Mouse (Mus musculus): ENCODE results near the gene Patj. TPM values are rescaled to one million over a fixed set of nuclear protein-coding genes. Genes with fewer than 3 reads are reported as not detected.

The Patj gene
- polyA plus RNA-seq, 1 experiment from 2014 or later = 17.6 TPM

DNA sequence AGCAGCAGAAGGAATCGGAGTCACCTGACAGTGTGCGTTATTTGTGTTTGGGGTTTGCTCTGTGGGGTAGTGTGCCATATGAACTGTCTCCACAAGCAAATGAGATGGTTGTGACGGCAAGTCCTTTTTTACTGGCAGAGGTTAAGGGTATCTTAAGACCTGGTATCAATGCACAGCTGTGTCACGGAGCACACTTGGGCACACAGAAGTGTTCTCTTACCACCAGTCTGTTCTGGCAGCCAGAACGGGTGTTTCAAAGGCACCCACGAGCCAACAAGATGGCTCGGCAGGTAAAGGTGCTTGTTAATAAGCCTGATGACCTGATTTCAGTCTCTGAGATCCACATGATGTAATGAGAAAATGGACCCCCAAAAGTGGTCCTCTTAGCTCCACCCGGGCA, 243.1 kb downstream of the Patj start:
- no peak for DNase-seq (ENCODE audit: low spot score)

DNA sequence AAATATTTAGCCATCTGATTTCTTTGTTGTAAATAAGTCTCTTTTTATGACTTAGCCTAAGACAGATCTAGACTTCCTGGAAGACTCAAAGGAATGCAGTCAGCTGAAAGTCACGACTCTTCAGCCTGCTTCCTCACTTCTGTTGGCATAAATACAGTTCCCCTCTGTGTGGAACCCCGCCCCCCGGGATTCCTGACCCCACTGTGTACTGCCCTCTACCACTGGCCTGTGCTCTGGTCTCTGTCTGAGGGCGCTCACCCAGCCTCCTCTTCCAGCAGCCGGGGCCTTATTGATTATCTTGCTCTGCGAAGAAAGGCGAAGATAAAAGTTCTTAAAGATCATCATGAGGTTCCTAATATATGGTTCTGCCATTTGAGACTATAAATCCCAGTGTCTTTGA, 258.1 kb downstream of the Patj start:
- no peak for DNase-seq (ENCODE audit: low spot score)

DNA sequence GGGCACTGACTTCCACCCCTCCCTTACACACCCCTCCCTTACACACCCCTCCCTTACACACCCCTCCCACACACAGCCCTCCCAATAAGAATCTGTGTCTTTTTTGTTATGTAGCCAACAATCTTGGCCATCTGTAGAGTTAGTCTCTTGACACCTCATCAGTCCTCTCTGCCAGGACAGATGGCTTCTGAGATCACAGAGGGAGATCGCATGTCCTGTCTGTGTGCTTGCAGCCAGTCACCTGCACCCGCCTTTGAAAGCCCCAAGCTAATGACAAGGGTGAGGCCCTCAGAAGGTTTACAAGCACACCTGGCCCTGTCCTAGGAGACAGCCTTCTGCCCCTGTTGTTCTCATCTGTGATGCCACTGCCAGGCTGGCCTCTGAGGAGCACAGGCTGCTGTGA, 258.8 kb downstream of the Patj start:
- no peak for DNase-seq (ENCODE audit: low spot score)

DNA sequence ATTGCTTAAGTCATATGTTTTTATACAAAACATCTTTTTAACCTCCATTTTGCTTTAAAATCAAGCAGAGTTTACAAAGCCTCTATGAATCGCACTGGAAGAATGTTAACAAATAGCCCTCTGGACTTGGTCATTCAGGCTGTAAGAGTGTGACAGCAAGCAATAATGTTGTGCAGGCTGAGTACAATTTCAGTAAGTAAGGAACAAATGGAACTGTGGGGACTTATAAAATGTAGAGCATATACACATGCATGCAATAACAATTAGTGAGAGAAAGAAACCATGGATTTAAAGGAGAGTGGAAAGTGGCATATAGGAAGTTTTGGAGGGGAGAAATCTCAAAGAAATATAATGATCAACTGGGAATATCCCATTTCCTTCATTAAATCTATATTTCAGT, 261.2 kb downstream of the Patj start:
- DNase-seq (ENCODE audit: low spot score) = no peak

DNA sequence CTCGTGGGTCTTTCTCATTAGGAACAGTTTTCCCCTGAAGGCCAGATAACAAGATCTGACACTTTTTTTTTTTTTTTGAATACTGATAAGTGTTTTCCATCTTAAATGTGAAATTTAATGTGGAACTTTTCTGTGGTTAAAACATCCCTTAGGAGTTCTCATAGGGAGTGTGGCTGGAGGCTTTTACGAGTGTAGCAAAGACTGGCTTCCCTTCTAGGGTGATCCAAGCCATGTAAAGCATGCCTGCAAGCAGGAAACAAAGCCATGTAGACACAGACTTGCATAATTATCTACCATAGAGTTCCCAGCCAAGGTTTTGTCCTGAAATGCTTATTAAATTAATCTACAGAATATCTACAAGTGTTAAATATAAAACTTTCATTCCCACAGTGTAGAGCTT, 263.4 kb downstream of the Patj start:
- no peak for DNase-seq (ENCODE audit: low spot score)

DNA sequence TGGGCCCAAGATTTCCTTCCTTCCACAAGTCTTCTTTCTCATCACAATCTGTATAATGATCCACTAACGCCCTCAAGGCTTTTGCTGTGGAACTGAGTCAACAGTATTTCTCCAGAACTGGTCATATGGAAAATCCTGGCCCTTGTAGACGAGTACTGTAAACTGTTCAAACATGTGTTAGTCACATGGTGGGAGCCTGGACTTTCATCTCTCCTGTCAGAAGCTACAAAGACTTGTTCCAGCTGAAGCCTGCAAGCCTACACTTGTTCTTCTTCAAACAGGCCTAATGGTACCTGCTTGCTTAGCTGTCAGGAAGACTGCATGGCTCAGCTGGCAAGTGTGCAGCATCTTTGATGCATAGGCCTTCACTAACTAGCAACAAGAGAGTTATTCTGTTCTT, 264.9 kb downstream of the Patj start:
- DNase-seq (ENCODE audit: low spot score) = no peak

DNA sequence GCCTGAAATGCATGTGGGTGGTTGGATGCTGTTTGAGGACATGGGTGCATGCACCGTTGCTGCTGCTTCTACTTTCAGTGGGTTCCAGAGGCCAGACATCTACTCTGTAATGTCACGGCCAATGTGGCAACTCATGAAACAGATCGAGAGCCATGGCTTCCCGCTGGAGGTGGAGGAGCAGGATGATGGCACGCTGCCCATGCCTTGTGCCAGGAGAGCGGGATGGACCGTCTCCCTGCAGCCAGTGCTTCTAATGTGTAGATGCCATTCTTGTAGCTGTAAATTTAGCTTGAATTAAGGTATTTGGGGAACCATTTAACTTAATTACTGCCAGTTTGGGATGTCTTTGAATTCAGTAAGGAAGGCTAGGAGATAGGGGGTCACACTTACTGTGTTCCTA, 270.3 kb downstream of the Patj start:
- DNase-seq (ENCODE audit: low spot score) = no peak

DNA sequence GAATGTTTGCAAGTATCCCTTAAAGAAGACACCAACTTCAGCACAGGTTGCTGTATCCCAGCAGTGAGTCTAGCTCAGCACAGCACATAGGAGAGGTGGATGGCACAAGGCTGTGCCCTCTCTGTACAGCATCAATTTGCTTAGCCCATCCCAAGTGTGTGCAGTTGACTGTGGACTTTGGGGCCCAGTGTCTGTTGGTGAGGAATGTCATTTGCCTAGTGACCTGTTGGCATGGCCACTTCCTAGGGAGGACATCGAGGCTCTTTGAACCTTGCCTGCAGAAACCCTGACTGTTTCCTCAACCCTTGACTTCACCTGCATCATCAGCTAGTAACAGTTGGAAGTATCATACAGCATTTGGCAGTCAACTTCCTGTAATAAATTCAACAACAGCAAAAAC, 270.9 kb downstream of the Patj start:
- no peak for DNase-seq (ENCODE audit: low spot score)

DNA sequence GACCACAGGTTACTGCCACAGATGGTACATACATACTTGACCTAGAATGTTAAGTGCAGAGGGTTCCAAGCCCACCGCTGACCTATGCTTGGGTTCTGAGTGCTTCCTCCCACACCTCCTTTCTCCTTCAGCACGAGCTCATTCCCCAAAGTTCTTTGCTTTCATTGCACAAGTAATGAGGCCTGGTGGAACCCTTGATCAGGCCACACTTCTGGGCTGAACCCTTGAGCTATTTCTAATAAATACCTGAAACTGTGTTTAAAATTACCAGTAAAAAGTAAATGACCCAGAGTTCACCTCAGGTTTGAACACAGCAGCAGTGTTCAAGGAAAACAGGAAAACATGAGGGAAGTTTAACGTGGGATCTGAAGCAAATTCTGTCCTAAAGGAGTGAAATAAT, 271.4 kb downstream of the Patj start:
- DNase-seq (ENCODE audit: low spot score) = no peak

DNA sequence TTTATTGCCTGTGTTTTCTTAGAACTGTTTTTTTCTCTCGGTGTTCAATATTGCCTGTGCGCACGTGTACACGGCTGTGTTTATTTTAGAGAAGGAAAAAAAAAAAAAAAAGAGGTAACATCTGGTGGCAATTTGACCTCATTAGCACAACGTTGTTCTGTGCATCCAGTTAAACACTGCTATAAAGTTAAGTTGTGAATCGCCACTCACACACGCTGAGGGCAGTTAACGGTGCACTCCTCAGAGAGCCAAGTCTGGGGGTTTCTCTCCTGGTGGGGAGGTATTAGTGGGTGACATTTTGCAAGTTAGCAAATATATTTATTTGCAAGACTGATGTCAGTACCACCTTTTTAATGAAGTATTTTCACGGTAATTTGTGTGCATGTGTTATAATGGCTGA, 281.9 kb downstream of the Patj start:
- DNase-seq (ENCODE audit: low spot score) = no peak

DNA sequence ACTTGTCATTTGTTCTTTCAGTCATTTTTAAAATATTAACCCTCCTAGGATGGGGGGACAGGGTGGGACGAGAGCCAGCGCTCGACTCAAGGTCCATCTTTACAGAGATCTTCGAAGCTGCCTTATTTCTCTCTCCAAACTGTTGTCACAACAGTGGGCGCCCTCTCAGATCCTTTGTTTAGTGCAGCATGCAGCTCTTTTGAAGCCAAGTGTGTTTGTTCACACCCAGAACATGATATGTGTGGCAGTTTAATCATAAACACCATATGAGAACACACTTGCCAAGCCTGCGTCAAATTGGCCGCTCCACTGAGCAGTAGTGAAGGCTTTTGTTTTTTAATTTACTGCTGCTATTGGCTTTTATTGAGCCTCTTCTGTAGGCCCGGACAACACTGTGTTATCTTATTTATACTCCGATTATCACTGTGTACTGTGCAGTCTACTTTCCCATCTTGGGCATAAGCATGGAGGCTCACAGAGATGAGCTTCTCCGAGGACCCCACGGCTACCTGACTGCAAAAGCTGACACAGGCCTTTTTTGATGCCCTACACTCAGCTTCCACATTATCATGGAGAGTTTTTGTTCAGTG, 291.2 kb downstream of the Patj start:
- no peak for DNase-seq (ENCODE audit: low spot score)

DNA sequence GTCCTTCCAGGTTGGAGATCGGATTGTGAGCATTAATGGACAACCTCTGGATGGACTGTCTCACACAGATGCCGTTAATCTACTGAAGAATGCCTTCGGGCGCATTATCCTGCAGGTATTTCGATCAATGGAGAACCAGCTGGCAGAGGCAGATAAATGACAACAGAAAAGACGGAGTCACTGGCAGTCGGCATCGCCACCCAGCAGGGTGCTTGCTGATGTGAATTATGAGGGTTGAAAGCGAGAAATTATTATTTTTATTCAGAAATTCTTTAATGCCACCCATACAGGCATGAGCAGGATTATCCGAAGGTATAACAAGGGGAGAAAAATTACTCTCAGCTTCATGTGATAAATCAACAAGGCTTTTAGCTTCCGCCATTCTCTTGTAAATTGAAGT, 292.5 kb downstream of the Patj start:
- no peak for DNase-seq (ENCODE audit: low spot score)

DNA sequence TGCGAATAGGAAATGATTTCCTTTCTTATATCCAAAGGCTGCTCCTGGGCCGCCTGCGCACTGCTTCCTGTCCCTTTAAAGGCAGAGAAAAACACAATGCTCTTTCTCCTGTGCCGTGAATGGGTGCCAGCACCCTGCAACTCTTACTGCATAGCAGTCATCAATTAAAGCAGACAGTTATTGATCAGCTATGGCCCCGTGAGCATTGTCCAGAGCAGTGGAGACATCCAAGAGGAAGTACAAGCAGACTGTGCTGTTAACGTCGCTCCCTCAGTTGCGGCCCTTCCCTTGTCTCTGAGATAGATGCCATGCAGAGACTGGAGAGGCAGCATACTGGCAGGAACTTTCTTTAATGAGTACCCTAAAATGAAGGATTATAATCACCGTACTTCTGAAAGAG, 292.9 kb downstream of the Patj start:
- no peak for DNase-seq (ENCODE audit: low spot score)

DNA sequence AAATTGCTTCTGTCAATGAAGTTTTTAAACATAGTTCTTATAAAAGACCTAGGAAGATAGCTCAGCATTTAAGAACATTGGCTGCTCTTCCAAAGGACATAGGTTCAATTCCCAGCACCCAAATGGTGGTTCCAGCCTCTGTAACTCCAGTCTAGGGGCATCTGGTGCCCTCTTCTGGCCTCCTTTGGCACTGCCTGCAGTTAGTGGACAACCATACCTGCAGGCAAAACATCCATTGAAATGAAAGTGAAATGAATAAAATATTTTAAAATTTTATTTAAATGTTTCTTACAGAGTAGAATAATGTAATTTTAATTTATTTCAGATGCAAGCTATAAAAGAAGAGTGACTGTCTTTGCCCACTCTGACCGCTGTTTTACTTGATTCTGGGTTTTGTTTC, 294.4 kb downstream of the Patj start:
- no peak for DNase-seq (ENCODE audit: low spot score)

DNA sequence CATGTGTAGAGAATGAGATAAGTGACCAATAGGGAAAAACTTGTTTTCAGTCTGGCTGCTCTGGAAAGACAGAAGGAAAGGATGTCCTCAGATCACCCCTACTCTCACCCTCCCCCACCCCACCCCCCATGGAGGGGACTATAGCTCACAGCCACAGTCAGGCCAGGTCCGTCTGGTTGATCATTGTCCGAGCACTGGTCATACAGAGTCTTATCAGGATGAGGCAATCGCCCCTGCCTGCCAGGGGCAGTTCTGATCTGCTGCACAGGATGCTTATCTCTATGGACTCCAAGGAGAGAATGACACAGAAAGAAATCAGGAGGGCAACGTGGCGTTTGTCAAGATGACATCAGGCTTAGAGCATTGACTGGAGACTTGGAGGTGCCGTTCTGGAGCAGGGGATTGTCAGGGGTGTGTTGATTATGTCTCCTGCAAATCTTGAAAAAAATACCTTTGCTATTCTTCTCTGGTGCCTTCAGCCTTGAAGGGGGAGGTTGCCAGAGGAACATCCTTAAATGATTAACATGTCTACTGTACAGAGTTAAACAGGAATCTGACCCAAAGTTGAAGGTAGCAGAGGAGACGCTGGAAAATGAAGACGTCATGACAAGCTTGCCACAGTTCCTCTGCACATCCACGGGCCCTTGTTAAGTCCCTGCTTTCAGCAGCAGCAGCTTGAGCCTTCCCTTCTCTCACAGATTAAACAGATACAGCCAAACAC, 298.0 kb downstream of the Patj start:
- no peak for DNase-seq (ENCODE audit: low spot score)

DNA sequence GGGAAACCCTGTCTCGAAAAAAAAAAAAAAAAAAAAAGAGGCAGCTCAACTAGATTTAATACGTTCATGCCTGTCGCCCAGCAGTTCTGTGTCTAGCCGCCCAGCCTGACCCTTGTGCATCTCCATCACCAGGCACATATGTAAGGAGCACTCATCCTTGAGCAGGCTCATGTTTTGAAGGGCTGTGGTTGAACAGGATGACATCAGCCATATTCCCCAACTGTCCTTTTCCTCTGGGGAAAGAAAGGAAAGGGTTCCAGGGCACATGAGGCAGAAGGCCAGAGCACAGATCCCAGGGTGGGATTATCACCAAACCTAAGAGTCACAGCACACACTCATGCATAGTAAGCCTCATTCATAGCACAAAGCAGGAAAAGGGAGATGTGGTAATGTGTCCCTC, 302.3 kb downstream of the Patj start:
- no peak for DNase-seq (ENCODE audit: low spot score)

DNA sequence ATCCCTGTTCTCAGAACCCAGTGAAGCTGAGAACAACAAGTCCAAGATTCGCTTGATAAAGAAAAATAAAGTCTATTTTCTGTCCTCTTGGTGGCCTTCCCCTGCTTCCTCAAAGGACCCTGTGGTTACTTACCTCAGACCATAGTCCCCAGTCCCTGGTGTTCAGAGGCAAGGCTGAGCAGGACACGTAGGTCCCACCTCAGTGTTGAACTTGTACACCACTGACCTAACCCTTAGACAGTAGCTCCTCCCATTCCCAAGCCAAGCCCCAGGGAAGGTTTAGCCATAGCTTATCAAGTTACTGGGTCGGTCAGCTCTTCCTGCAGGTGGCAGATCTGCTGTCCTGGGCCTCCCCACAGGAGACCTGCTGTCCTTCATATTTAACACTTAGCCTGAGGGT, 303.3 kb downstream of the Patj start:
- DNase-seq (ENCODE audit: low spot score) = no peak

DNA sequence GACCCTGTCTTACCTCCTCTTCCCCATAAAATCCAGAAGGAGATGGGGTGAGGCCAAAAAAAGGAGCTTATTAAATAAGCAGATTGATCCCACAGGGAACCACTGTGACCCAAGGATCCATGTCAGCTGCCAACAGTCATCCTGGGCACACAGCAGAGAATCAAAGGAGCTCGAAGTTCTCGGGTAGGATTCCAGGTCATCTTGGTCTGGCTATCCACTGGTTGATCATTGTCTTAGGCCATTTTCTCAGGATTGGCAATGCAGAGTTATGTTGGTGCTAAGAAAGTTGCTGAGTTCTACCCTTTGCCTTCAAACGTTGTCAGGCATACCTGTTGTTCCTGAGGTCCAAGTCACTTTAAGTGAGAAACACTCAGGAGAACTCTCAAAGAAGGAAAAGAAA, 304.6 kb downstream of the Patj start:
- no peak for DNase-seq (ENCODE audit: low spot score)

DNA sequence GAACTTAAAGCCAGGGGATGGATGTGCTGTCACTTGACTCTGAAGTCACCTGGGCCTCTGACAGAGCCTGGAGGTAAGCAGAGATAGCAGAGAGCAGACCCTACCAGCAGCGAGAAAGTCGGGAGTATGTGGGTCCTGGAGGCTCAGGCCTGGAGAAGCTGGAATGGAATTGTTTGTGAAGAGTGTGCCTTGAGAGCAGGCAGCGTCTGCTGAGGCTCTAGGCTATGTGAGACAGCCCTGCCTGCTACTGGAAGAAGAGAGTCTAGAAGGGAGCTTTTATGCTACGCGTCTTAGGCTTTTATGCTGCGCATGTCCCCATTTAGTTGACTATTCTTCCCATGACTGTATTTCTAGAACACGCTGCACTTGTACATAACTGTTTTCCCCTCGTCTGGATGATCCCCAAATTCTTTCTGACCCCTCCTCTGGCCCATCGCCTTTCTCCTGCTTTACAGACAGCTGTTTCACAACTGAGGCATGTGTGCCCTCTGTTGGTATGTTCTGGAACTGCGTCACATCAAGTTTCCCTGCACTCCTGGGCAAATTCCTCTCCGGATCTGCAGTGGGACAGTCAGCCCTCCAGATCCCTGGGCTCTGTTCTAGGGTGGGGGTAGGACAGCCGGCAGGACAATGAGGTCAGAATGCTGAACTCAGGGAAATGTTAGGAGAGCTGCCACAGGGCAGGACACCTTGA, 306.8 kb downstream of the Patj start:
- peak; percentile 33 for DNase-seq (ENCODE audit: low spot score)

DNA sequence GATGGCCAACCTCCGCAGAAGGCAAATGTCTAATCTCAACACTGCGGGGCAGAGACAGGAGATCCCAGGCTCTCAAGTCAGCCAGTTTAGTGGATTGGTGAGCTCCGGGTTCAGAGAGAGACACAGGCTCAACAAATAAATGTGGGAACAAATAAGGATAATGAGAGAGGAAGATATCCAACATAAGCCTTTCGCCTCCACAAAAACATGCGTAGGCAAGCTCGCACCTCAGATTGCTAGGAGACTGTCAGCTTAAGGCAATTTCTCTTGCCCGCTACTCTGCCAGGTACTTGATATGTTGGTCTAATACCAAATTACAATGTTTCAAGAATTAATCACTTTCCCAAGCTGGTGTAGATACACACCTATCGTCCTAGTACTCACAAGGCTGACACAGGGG, 315.3 kb downstream of the Patj start:
- DNase-seq (ENCODE audit: low spot score) = no peak

DNA sequence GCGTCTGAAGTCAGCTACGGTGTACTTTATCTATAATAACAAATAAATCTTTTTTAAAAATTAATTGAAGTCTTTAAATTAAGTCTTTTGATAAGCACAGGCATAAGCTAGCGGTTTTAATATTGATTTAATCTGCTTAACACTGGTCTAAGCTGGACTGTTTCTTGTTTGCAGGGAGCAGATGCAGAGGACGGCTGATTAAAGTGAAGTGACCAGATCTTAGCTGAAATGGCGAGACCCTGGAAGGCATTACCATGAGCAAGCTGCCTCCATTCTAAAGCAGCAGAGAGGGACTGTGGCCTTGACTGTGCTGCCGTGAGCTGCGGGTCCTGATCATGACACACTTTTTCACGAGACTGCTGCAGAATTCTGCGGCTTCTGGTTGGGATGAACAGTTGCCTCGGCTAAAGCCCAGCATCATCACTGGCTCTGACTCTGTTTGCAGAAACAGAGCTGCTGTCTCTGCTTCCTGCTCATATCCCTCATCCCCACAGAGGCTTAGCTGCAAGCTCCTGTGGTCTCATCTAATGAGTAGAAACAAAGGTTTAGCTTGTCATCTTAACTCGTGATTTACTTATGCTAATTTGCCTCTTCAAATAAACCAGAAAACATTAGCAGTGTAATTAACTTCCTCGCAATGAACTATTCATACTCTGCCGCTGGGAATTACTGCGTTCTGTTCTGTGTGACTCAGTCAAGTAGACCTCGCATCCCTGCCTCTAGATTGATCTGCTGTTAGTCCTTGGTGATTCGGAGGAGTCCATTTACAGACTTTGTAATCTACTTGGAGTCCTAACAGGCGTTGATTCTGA, 322.4 kb downstream of the Patj start:
- no peak for DNase-seq (ENCODE audit: low spot score)

DNA sequence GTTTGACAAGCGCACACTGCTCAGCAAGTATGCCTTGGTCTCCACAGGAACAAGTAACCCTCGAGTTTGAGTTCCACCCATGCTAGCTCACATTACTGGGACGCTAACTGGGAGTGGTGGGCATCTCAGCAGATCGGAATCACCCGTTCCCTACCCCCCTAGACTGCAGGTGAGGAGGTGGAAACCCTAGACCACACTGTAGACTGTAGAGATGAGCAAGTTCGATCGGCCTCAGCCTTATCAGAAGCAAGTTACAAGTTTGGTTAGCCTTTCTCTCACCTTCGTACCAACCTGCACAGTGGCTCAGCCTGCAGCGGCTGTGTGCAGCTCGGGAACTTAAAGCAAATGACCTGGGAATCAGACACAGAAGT, 322.9 kb downstream of the Patj start:
- DNase-seq (ENCODE audit: low spot score) = no peak

All from thymus, postnatal 0 days (tissue).